Mouse (Mus musculus): ENCODE results near the gene Itpripl2. TPM values are rescaled to one million over a fixed set of nuclear protein-coding genes. Genes with fewer than 3 reads are reported as not detected.

The Itpripl2 gene
- total and polyA plus RNA-seq, 3 experiments: not detected

GRCm38 (mm10) chr7:118517819-118518218 is 26.0 kb upstream of the Itpripl2 start:
- peaks cover 0 to 6% of the 10 kb centered on the region in 2 experiments for H3K36me3 ChIP-seq (replicated peaks in 1 of 2; ENCODE audit: control insufficient read depth in 1 of 2, insufficient read depth in 1 of 2, low read length in 1 of 2)
- no peak overlapping the region for H3K4me3 ChIP-seq (replicated peaks in 1 of 3; ENCODE audit: low read depth in 2 of 3, low read length in 2 of 3, poor library complexity in 1 of 3)
- no peak overlapping the region for H3K4me2 ChIP-seq (ENCODE audit: insufficient read depth, low read depth, poor library complexity, severe bottlenecking)
- DNase-seq (ENCODE audit: extremely low read depth): no peak
- no peak for TF ChIP-seq BHLHE40 (IDR thresholded peaks at IDR 0.05; ENCODE audit: low read depth, low read length)
- TF ChIP-seq NELFE (IDR thresholded peaks at IDR 0.05; ENCODE audit: low read depth, low read length): 0 out of 2 replicates have a peak, but pooled peaks have one; percentile 15
- TF ChIP-seq CTCF (conservative IDR thresholded peaks at IDR 0.05 in 1 of 2, IDR thresholded peaks at IDR 0.05 in 1 of 2; ENCODE audit: low read depth in 2 of 2, low read length in 2 of 2): peak in 1 of 2 experiments; percentile 81; a peak in 2 of 4 replicates
- peak; percentile 49 for TF ChIP-seq SMC3 (IDR thresholded peaks at IDR 0.05; ENCODE audit: low read depth, low read length)
- peak; percentile 6 for TF ChIP-seq RAD21 (IDR thresholded peaks at IDR 0.05; ENCODE audit: low read depth, low read length)
- dilution Hi-C loops (cut with MboI; ENCODE audit: extremely low pct_ligation_motif_present, extremely low pct_unique_long_range_greater_than_20kb, low sequenced_read_pairs): no loop called here
- no peak overlapping the region for H3K9ac ChIP-seq (ENCODE audit: insufficient read depth, low read depth)
- no peaks in the 10 kb centered on the region for H3K9me3 ChIP-seq (replicated peaks; ENCODE audit: low read length)
- in situ Hi-C loops (cut with MboI; ENCODE audit: low pct_ligation_motif_present, low pct_unique_long_range_greater_than_20kb, low sequenced_read_pairs): no loop called here
- H3K27me3 ChIP-seq (replicated peaks): no peaks in the 10 kb centered on the region
- no peak overlapping the region for H3K27ac ChIP-seq (ENCODE audit: insufficient read depth, low read depth)
- no peaks in the 10 kb centered on the region for H3K79me2 ChIP-seq (replicated peaks; ENCODE audit: control insufficient read depth, extremely low read depth, insufficient read depth, poor library complexity, severe bottlenecking)
- H3K4me1 ChIP-seq (ENCODE audit: control insufficient read depth in 1 of 2, insufficient read depth in 2 of 2): peaks cover 2 to 4% of the 10 kb centered on the region in 2 experiments; a peak in 1 of 4 replicates

- Histone ChIP-seq H3K27ac (ENCODE audit: insufficient read depth, low read depth) (no peak overlapping the region), H3K4me2 (ENCODE audit: insufficient read depth, low read depth, poor library complexity, severe bottlenecking) (no peak overlapping the region), H3K79me2 (replicated peaks; ENCODE audit: control insufficient read depth, extremely low read depth, insufficient read depth, poor library complexity, severe bottlenecking) (no peaks in the 10 kb centered on the region), H3K4me3 (replicated peaks in 1 of 3; ENCODE audit: low read depth in 2 of 3, low read length in 2 of 3, poor library complexity in 1 of 3) (no peak overlapping the region), H3K4me1 (ENCODE audit: control insufficient read depth in 1 of 2, insufficient read depth in 2 of 2) (peaks cover 0 to 4% of the 10 kb centered on the region in 2 experiments; a peak in 1 of 4 replicates), H3K36me3 (replicated peaks in 1 of 2; ENCODE audit: control insufficient read depth in 1 of 2, insufficient read depth in 1 of 2, low read length in 1 of 2) (no peaks in the 10 kb centered on the region), H3K9me3 (replicated peaks; ENCODE audit: low read length) (peaks cover 3% of the 10 kb centered on the region), H3K9ac (ENCODE audit: insufficient read depth, low read depth) (no peak overlapping the region), H3K27me3 (replicated peaks) (peaks cover 3% of the 10 kb centered on the region)
- TF ChIP-seq GABPA (IDR thresholded peaks at IDR 0.05; ENCODE audit: insufficient replicate concordance, low read depth, low read length): no peak
- no peak for TF ChIP-seq SIN3A (IDR thresholded peaks at IDR 0.05; ENCODE audit: low read length)
- TF ChIP-seq CTCF (conservative IDR thresholded peaks at IDR 0.05 in 1 of 2, IDR thresholded peaks at IDR 0.05 in 1 of 2; ENCODE audit: low read depth in 2 of 2, low read length in 2 of 2): no peak
- TF ChIP-seq JUN (IDR thresholded peaks at IDR 0.05; ENCODE audit: insufficient read depth, low read depth, low read length): no peak
- no peak for TF ChIP-seq SMC3 (IDR thresholded peaks at IDR 0.05; ENCODE audit: low read depth, low read length)
- no peak for TF ChIP-seq CHD1 (IDR thresholded peaks at IDR 0.05; ENCODE audit: low read depth, low read length)
- no peak for TF ChIP-seq TBP (conservative IDR thresholded peaks at IDR 0.05; ENCODE audit: low read depth, low read length)
- TF ChIP-seq EP300 (IDR thresholded peaks at IDR 0.05; ENCODE audit: low read length): no peak
- TF ChIP-seq MEF2A (IDR thresholded peaks at IDR 0.05; ENCODE audit: borderline replicate concordance, low read depth, low read length): no peak
- TF ChIP-seq MAX (IDR thresholded peaks at IDR 0.05; ENCODE audit: low read length): no peak
- TF ChIP-seq NELFE (IDR thresholded peaks at IDR 0.05; ENCODE audit: low read depth, low read length): no peak
- TF ChIP-seq USF1 (IDR thresholded peaks at IDR 0.05; ENCODE audit: low read depth, low read length): no peak
- TF ChIP-seq ZMIZ1 (IDR thresholded peaks at IDR 0.05; ENCODE audit: low read depth, low read length): no peak
- no peak for TF ChIP-seq MXI1 (IDR thresholded peaks at IDR 0.05; ENCODE audit: low read depth, low read length)
- TF ChIP-seq ZNF384 (IDR thresholded peaks at IDR 0.05; ENCODE audit: low read depth, low read length): no peak
- TF ChIP-seq TCF12 (IDR thresholded peaks at IDR 0.05; ENCODE audit: low read depth, low read length): no peak
- no peak for TF ChIP-seq MYC (IDR thresholded peaks at IDR 0.05; ENCODE audit: low read depth, low read length)
- TF ChIP-seq CHD2 (IDR thresholded peaks at IDR 0.05; ENCODE audit: low read length): no peak
- TF ChIP-seq RAD21 (IDR thresholded peaks at IDR 0.05; ENCODE audit: low read depth, low read length): no peak
- in situ Hi-C loops (cut with MboI; ENCODE audit: low pct_ligation_motif_present, low pct_unique_long_range_greater_than_20kb, low sequenced_read_pairs): no loop called here
- dilution Hi-C loops (cut with MboI; ENCODE audit: extremely low pct_ligation_motif_present, extremely low pct_unique_long_range_greater_than_20kb, low sequenced_read_pairs): no loop called here
- DNase-seq (ENCODE audit: extremely low read depth): no peak
Measured at GRCm38 (mm10) chr7:118508556-118508955, 16.8 kb upstream of the Itpripl2 start.
